8 mouse cellular contexts compared by ENCODE assay signal in the genomic region with DNA sequence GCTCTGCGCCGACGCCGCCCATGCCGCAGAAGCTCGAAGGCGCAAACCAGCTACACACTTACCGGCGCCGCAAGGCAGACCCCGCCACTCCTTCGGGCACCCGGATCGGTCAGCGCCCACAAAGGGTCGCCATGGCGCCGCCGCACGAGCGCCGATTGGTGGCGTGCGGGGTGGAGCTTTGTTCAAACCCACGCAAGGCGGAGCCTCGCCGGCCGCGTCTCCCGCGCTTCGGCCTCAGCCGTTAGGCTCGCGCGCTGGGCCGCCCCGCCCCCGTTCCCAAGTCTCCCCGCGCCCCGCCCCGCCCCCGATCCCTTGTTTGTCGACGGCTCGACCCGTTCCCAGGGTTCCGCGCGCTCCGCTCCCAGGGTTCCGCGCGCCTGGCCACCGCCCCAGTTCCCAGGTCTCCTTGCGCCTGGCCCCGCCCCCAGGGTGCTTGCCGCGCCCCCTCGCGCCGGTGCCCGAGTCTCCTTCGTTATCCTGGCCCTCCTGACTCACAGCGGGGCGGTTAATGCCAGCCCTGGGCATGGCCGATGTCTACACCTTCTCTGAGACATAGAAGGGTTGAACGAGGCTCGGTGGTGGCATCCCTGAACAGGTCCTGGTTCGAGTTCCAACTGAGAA. TPM values are rescaled to one million over a fixed set of nuclear protein-coding genes. Genes with fewer than 3 reads are reported as not detected.
DNase-seq lines count a peak whose midpoint lies in the region; ATAC-seq lines count a peak whose summit lies in the region.

A gene (minus strand): TSS at position 180 of the 621 bp plus-strand sequence.

- no peaks in the 10 kb centered on the region for H3K27me3 ChIP-seq in hindbrain, embryonic 12.5 days

- peak within 1 kb of the TSS; percentile 81 for H3K4me2 ChIP-seq in hindbrain, embryonic 12.5 days (replicated peaks)

- peaks cover 38% of the 10 kb centered on the region; the same call in 1 of the 2 replicates for H3K36me3 ChIP-seq in hindbrain, embryonic 12.5 days

- H3K27ac ChIP-seq in hindbrain, embryonic 12.5 days = peak within 1 kb of the TSS; percentile 95

- peaks cover 47% of the 10 kb centered on the region for H3K4me1 ChIP-seq in hindbrain, embryonic 12.5 days

- no peaks in the 10 kb centered on the region for H3K9me3 ChIP-seq in hindbrain, embryonic 12.5 days (replicated peaks)

- peak within 1 kb of the TSS; percentile 77 for H3K4me3 ChIP-seq in hindbrain, embryonic 12.5 days

- ATAC-seq in hindbrain, embryonic 12.5 days (ENCODE audit: low FRiP score) = peak; percentile 97

- peak; percentile 100 for DNase-seq in Muller cell, postnatal 12 days (ENCODE audit: inconsistent ontology term)
- DNase-seq in cerebellum, adult 9-11 months = peak; percentile 98
- peak; percentile 94 to 97 for DNase-seq in frontal cortex, postnatal 10 days (ENCODE audit: low spot score in 2 of 2)
- DNase-seq in layer of hippocampus, postnatal 14 days (ENCODE audit: low spot score in 2 of 2) = peak; percentile 97 to 98
- peak; percentile 98 for DNase-seq in lung, postnatal 14 days
- peak; percentile 92 for DNase-seq in retina, adult 2 months (ENCODE audit: low read depth, low spot score)
- peak; percentile 98 to 99 for DNase-seq in thymus, postnatal 36 days

- H3K9ac ChIP-seq in hindbrain, embryonic 12.5 days = peak within 1 kb of the TSS; percentile 95

- WGBS in hindbrain, embryonic 12.5 days = under 1% methylated on average over 66 of the region's 72 CpGs

RNA-seq across cellular contexts. Expression of the gene that starts here (rescaled TPM):
- 101 TPM in 2 replicates for polyA plus RNA-seq in hindbrain, embryonic 12.5 days (2016; fragmentation: Nextera tagmentation; extraction: Ambion mirVana)
- total RNA-seq in layer of hippocampus, postnatal 14 days (2021) = 1 to 10 TPM; 8.1 to 9.2 TPM

Comparison
In these comparisons a context has a peak if more than half of its experiments do, and no peak if none do; other contexts are left out.
1. Peak in every context shown above with its lines: DNase-seq, ATAC-seq, H3K4me3 ChIP-seq and H3K27ac ChIP-seq.